Mouse (Mus musculus) activated CD4-positive, CD25-positive, alpha-beta regulatory T cell, adult 4 months (primary cell): ENCODE results near the gene Asb3. TPM values are rescaled to one million over a fixed set of nuclear protein-coding genes. Genes with fewer than 3 reads are reported as not detected.

ENCODE experiments used
- ATAC-seq: one replicate; pipeline ENCODE4 v1.8.0; 2017
- polyA plus RNA-seq, 2 experiments: library from polyadenylated mRNA; unstranded; fragments of 100-300 nt; shearing (Covaris generic); gene quantifications; one replicate each; pipeline ENCODE4 v1.2.1; 2017

Gene Asb3
- polyA plus RNA-seq: 10 to 100 TPM; 59.0 to 69.0 TPM

GRCm38 (mm10) chr11:30885171-30885871 lies at the start of gene Asb3, which contains the start of gene Gpr75:
Gene Asb3, plus strand, starts transcription at chr11:30885416.
Gene Gpr75, plus strand, starts transcription at chr11:30885358.
- ATAC-seq: no peak

- no peak for ATAC-seq
Observed at GRCm38 (mm10) chr11:30838793-30839192, 46.4 kb upstream of the Asb3 start.

- ATAC-seq: no peak
Observed at GRCm38 (mm10) chr11:30844355-30844754, 40.9 kb upstream of the Asb3 start.

- ATAC-seq: no peak
Observed at GRCm38 (mm10) chr11:30872425-30872824, 12.8 kb upstream of the Asb3 start.

GRCm38 (mm10) chr11:30888153-30888552 lies 2.9 kb downstream of the Asb3 start:
- no peak for ATAC-seq

- ATAC-seq: no peak
Observed at GRCm38 (mm10) chr11:30896201-30896600, 11.0 kb downstream of the Asb3 start.

GRCm38 (mm10) chr11:30899312-30899711 lies 14.1 kb downstream of the Asb3 start:
- no peak for ATAC-seq

- ATAC-seq: no peak
Observed at GRCm38 (mm10) chr11:30912311-30912710, 27.1 kb downstream of the Asb3 start.

- no peak for ATAC-seq
Observed at GRCm38 (mm10) chr11:30920641-30921040, 35.4 kb downstream of the Asb3 start.

GRCm38 (mm10) chr11:30923283-30923682 lies 38.1 kb downstream of the Asb3 start:
- ATAC-seq: no peak

GRCm38 (mm10) chr11:30928079-30928478 lies 42.9 kb downstream of the Asb3 start:
- no peak for ATAC-seq

GRCm38 (mm10) chr11:30928498-30928897 lies 43.3 kb downstream of the Asb3 start:
- no peak for ATAC-seq

GRCm38 (mm10) chr11:30943522-30943921 lies 58.3 kb downstream of the Asb3 start:
- ATAC-seq: no peak

GRCm38 (mm10) chr11:30952829-30953228 lies 67.6 kb downstream of the Asb3 start:
- ATAC-seq: no peak

- ATAC-seq: peak; percentile 30
Observed at GRCm38 (mm10) chr11:30953469-30954154, 68.4 kb downstream of the Asb3 start.

- peak; percentile 98 for ATAC-seq
Observed at GRCm38 (mm10) chr11:30954279-30954725, 69.1 kb downstream of the Asb3 start, which contains the start of gene Erlec1. Gene Erlec1, minus strand, starts transcription at chr11:30954335.

GRCm38 (mm10) chr11:30985237-30985636 lies 100.0 kb downstream of the Asb3 start:
- ATAC-seq: no peak

GRCm38 (mm10) chr11:30985877-30986624 lies 100.8 kb downstream of the Asb3 start, which contains the start of gene Chac2:
Gene Chac2, minus strand, starts transcription at chr11:30986350.
- peak; percentile 96 for ATAC-seq

- ATAC-seq: peak; percentile 2
Observed at GRCm38 (mm10) chr11:30986625-30987017, 101.4 kb downstream of the Asb3 start.

GRCm38 (mm10) chr11:30996670-30997069 lies 111.5 kb downstream of the Asb3 start:
- no peak for ATAC-seq

- ATAC-seq: no peak
Observed at GRCm38 (mm10) chr11:30998199-30998598, 113.0 kb downstream of the Asb3 start.

- ATAC-seq: no peak
Observed at GRCm38 (mm10) chr11:30998704-30999103, 113.5 kb downstream of the Asb3 start.

- ATAC-seq: no peak
Observed at GRCm38 (mm10) chr11:31000028-31000427, 114.8 kb downstream of the Asb3 start.
